Mouse (Mus musculus): ENCODE results near the gene Snx29. TPM values are rescaled to one million over a fixed set of nuclear protein-coding genes. Genes with fewer than 3 reads are reported as not detected.

The Snx29 gene
- polyA plus RNA-seq, 1 experiment from 2014 or later, result 11.4 TPM

DNA sequence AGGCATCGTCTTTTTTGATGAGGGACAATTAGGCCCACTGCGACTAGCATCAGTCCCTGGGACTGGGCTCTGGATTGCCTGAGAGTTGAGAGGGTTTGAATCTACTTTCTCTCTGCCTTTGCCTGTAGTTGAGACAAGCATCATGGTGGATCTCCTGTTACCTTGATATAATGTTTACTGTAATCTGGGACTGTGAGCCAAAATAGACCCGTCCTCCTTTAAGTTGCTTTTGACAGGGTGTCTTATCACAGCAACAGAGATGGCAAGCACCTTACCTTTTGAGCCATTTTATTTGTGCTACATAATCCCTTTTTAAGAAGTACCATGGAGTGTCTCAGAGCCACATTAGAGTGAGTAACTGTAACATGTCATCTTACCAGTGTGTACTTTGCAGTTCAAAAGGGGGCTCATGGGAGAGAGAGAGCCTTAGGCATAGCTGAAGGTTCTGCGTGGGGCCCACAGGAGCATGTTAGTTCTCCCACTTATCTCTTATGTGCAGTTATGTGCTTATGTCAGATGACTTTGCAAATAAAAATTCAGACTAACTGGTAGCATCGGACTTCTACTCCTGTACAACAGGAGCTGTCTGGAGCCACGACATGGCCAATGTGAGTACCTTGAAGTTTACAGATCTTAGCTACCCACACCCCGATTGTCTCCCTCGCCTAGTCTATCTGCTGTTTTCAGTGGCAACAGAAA is 261.4 kb downstream of the Snx29 start:
- Histone ChIP-seq H3K4me1 (replicated peaks; ENCODE audit: control insufficient read depth, insufficient read depth, low read length) (peaks cover 6% of the 10 kb centered on the region; the same call in 1 of the 2 replicates), H3K4me3 (ENCODE audit: low read length) (no peak overlapping the region), H3K9me3 (ENCODE audit: control insufficient read depth, low read length) (no peaks in the 10 kb centered on the region), H3K27ac (ENCODE audit: low read length) (no peak overlapping the region), H3K27me3 (ENCODE audit: control insufficient read depth, insufficient read depth, low read depth, low read length) (no peaks in the 10 kb centered on the region), H3K4me2 (ENCODE audit: low read depth, low read length) (no peak overlapping the region), H3K9ac (ENCODE audit: low read length) (no peak overlapping the region), H3K36me3 (ENCODE audit: control insufficient read depth, insufficient read depth, low read length) (no peaks in the 10 kb centered on the region)
- no peak for ATAC-seq (ENCODE audit: low read depth)
- 76% methylated on average over 8 of the region's 8 CpGs for WGBS

DNA sequence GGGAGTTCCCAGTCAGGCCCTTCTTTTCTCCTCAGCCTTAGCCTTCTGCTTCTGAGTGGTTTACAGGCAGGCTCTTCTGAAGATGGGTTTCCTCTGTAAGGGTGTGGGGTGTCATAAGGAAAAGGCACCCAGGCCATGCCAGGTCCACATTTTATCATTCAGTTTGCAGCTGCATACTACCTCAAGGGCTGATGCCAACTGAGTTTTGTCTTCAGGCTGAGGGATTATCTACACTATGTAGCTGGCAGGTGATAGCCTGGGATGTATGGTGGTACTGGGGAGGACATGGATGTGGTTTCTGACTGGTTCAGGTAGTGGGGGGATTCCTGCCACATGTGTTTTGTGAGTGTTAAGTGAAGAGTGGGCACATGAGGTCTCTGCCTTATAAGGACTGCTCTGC is 266.0 kb downstream of the Snx29 start:
- Histone ChIP-seq H3K4me3 (ENCODE audit: low read length) (no peak overlapping the region), H3K4me1 (replicated peaks; ENCODE audit: control insufficient read depth, insufficient read depth, low read length) (no peaks in the 10 kb centered on the region), H3K9me3 (ENCODE audit: control insufficient read depth, low read length) (no peaks in the 10 kb centered on the region), H3K27ac (ENCODE audit: low read length) (no peak overlapping the region), H3K9ac (ENCODE audit: low read length) (no peak overlapping the region), H3K27me3 (ENCODE audit: control insufficient read depth, insufficient read depth, low read depth, low read length) (no peaks in the 10 kb centered on the region), H3K4me2 (ENCODE audit: low read depth, low read length) (no peak overlapping the region), H3K36me3 (ENCODE audit: control insufficient read depth, insufficient read depth, low read length) (no peaks in the 10 kb centered on the region)
- no peak for ATAC-seq (ENCODE audit: low read depth)

DNA sequence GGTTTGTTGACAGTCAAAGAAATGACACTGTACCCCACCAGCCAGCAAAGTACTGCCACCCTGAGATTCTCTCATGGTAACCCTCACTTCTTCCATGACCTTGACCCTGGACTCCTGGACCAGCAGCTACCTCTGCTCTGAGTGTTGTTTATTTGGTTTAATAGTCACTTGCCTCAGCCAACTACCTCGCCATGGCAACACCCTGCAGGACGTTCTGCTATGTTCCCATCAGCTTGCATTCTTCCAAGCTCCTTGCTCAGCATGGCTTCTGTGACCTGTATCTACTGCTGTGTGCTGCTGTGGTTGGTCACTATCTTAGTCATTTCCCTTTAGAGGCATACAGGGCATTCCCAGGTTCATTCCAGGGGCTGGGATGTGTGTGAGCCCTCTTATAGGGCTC is 266.6 kb downstream of the Snx29 start:
- no peak overlapping the region for H3K9ac ChIP-seq (ENCODE audit: low read length)
- ATAC-seq (ENCODE audit: low read depth), result peak; percentile 38; the same call in 1 of the 2 replicates
- no peaks in the 10 kb centered on the region for H3K27me3 ChIP-seq (ENCODE audit: control insufficient read depth, insufficient read depth, low read depth, low read length)
- H3K4me2 ChIP-seq (ENCODE audit: low read depth, low read length), result no peak overlapping the region
- H3K27ac ChIP-seq (ENCODE audit: low read length), result no peak overlapping the region
- H3K4me1 ChIP-seq (replicated peaks; ENCODE audit: control insufficient read depth, insufficient read depth, low read length), result no peaks in the 10 kb centered on the region
- no peaks in the 10 kb centered on the region for H3K36me3 ChIP-seq (ENCODE audit: control insufficient read depth, insufficient read depth, low read length)
- WGBS, result 37% methylated on average over 2 of the region's 2 CpGs
- no peak overlapping the region for H3K4me3 ChIP-seq (ENCODE audit: low read length)
- no peaks in the 10 kb centered on the region for H3K9me3 ChIP-seq (ENCODE audit: control insufficient read depth, low read length)

DNA sequence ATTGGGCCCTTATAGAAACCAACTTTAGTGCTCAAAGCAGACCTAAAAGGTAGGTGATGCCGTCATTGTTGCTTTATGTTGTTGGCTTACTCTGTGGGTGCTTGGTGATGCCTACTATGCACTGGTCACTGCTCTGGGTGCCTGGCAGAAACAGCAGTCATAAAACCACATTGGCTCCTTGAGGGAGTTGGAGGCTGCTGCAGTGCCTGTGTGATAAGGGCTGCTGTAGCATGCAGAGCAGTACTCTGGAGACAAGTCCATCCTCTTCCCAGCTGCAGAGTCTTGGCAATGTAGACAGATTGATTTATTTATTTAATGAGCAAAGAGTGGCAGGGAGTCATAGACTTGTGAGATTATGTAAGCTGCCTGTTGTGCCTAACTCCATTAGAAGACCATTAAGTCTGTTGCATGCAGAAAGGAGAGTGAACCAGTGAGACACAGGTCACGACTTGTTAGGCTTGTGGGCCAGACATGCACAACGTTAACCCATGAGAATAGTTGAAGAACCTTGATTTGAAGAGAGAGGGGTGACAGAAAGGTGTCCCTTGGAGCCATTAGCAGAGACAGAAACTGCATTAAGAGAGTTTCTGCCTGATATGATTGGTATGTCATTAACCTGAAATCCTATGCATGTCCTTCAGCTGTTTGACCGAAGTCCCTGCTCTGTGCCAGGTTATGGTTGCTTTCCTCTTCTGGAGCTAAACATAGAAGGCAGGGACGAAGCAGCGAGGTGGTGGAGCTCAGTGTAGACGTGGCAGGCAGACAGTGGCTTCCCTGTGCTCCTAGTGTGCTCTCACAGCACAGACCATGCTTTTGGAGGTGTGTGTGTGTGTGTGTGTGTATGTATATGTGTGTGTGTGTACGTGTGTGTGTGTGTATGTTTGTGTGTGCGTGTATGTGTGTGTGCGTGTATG is 267.3 kb downstream of the Snx29 start:
- WGBS, result 70% methylated on average over 10 of the region's 10 CpGs
- Histone ChIP-seq H3K4me3 (ENCODE audit: low read length) (no peak overlapping the region), H3K9ac (ENCODE audit: low read length) (no peak overlapping the region), H3K27ac (ENCODE audit: low read length) (no peak overlapping the region), H3K36me3 (ENCODE audit: control insufficient read depth, insufficient read depth, low read length) (no peaks in the 10 kb centered on the region), H3K27me3 (ENCODE audit: control insufficient read depth, insufficient read depth, low read depth, low read length) (no peaks in the 10 kb centered on the region), H3K9me3 (ENCODE audit: control insufficient read depth, low read length) (no peaks in the 10 kb centered on the region), H3K4me1 (replicated peaks; ENCODE audit: control insufficient read depth, insufficient read depth, low read length) (no peaks in the 10 kb centered on the region), H3K4me2 (ENCODE audit: low read depth, low read length) (no peak overlapping the region)
- 0 out of 2 replicates have a peak, but pooled peaks have one; percentile 23 for ATAC-seq (ENCODE audit: low read depth)

DNA sequence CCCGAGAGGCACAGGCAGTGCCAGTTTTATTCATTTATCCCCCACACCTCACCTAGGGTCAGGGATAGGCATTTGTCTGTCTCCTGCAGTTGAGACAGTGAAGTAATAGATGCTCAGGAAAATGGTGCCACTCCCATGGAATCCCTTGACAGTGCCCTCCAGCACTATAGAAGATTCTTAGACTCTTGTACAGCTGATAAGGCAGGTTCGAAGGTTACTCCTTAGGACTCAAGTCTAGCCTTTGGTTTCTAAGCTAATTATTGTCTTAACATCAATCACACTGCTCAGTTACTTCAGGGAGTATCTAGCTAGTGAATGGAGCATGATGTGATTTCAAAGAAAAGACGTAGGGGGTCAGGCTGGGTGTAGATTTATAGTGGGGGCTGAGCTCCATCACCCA is 273.9 kb downstream of the Snx29 start:
- WGBS, result 75% methylated on average over 3 of the region's 3 CpGs
- H3K4me3 ChIP-seq (ENCODE audit: low read length), result no peak overlapping the region

DNA sequence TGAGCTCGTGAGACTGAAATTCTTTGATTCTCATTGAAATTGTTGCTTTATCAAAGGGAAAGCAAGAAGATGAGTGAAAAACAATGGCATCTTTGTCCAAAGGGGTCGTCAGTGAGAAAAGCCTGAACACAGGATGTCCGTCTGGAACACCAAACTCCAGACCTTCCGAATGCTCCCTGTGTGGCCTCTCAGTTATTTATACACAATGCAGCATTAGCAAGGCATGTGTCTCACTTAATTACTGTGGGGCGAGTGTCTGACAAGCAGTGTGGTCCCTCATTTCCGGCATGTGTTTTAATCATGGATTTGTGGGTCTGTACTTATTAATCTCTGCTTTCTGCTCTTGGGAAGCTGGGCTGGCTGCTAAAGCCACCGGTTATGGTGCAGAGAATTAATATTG is 275.1 kb downstream of the Snx29 start:
- 39% methylated on average over 7 of the region's 7 CpGs for WGBS
- no peak overlapping the region for H3K4me3 ChIP-seq (ENCODE audit: low read length)
- H3K27me3 ChIP-seq (ENCODE audit: control insufficient read depth, insufficient read depth, low read depth, low read length), result no peaks in the 10 kb centered on the region
- peaks cover 6% of the 10 kb centered on the region; the same call in 1 of the 2 replicates for H3K4me1 ChIP-seq (replicated peaks; ENCODE audit: control insufficient read depth, insufficient read depth, low read length)
- no peak overlapping the region for H3K27ac ChIP-seq (ENCODE audit: low read length)
- no peaks in the 10 kb centered on the region for H3K36me3 ChIP-seq (ENCODE audit: control insufficient read depth, insufficient read depth, low read length)
- no peak overlapping the region for H3K4me2 ChIP-seq (ENCODE audit: low read depth, low read length)
- no peak overlapping the region for H3K9ac ChIP-seq (ENCODE audit: low read length)
- ATAC-seq (ENCODE audit: low read depth), result peak; percentile 56; the same call in 1 of the 2 replicates
- H3K9me3 ChIP-seq (ENCODE audit: control insufficient read depth, low read length), result no peaks in the 10 kb centered on the region

More for the DNA sequence above, 273.9 kb downstream of the Snx29 start:
- Histone ChIP-seq H3K9ac (ENCODE audit: low read length) (no peak overlapping the region), H3K36me3 (ENCODE audit: control insufficient read depth, insufficient read depth, low read length) (no peaks in the 10 kb centered on the region), H3K9me3 (ENCODE audit: control insufficient read depth, low read length) (no peaks in the 10 kb centered on the region), H3K4me2 (ENCODE audit: low read depth, low read length) (no peak overlapping the region), H3K27ac (ENCODE audit: low read length) (no peak overlapping the region), H3K4me1 (replicated peaks; ENCODE audit: control insufficient read depth, insufficient read depth, low read length) (peaks cover 6% of the 10 kb centered on the region; the same call in 1 of the 2 replicates), H3K27me3 (ENCODE audit: control insufficient read depth, insufficient read depth, low read depth, low read length) (no peaks in the 10 kb centered on the region)
- no peak for ATAC-seq (ENCODE audit: low read depth)

DNA sequence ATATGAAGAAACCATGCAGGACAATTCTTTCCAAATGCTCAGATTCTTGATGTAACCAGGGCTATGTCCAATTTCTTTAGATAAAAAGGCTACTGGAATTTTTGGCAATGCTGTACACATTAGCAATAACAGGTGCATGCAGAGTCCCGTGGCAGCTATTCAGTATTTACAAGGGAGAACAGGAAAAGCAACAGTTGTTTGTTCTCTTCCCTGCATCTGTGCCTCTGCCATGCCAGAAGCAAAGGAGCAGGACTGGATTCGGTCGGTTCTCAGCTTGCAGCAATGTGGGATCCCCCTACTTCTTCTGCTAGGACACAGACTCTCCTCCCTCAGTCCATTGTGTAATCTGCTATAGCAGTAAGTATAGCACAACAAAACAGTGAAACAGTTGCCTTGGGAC is 276.8 kb downstream of the Snx29 start:
- Histone ChIP-seq H3K4me3 (ENCODE audit: low read length) (no peak overlapping the region), H3K27me3 (ENCODE audit: control insufficient read depth, insufficient read depth, low read depth, low read length) (no peaks in the 10 kb centered on the region), H3K9ac (ENCODE audit: low read length) (no peak overlapping the region), H3K4me2 (ENCODE audit: low read depth, low read length) (no peak overlapping the region), H3K27ac (ENCODE audit: low read length) (no peak overlapping the region), H3K4me1 (replicated peaks; ENCODE audit: control insufficient read depth, insufficient read depth, low read length) (peaks cover 6% of the 10 kb centered on the region; the same call in 1 of the 2 replicates), H3K36me3 (ENCODE audit: control insufficient read depth, insufficient read depth, low read length) (no peaks in the 10 kb centered on the region), H3K9me3 (ENCODE audit: control insufficient read depth, low read length) (no peaks in the 10 kb centered on the region)
- WGBS, result 63% methylated on average over 3 of the region's 3 CpGs
- ATAC-seq (ENCODE audit: low read depth), result no peak

DNA sequence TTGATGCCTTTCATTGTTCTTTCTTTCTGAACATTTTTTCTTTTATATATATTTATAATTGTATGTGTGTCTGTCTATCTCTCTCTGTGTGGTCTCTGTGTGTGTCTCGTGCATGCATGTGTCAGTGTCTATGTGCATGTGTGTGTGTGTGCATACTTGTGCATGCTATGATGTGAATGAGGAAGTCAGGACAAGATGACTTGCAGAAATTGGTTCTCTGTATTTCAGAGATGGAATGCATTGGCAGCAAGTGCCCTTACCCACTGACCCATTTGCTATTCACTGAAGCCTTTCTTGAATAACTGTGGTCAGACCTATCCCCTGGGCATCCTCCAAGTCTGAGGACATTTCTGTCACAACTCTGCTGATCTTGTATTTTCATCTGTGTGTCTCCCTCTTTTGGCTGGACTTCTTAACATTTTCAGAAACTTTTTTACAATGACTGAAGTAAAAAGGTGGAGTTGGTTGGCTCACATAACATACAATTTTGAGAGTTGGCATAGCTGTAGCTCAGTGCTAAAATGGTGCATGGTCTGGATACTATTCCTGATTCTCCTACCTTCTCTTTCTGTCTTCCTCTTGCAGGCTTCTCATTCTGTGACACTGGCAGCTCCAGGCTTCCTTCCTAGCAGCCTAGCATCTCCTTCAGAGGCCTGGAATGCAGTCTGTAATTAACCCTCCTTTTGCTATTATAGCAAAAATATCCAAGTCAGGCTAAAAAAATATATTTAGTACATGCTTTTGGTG is 278.8 kb downstream of the Snx29 start:
- Histone ChIP-seq H3K4me2 (ENCODE audit: low read depth, low read length) (no peak overlapping the region), H3K27ac (ENCODE audit: low read length) (no peak overlapping the region), H3K27me3 (ENCODE audit: control insufficient read depth, insufficient read depth, low read depth, low read length) (no peaks in the 10 kb centered on the region), H3K9me3 (ENCODE audit: control insufficient read depth, low read length) (no peaks in the 10 kb centered on the region), H3K9ac (ENCODE audit: low read length) (no peak overlapping the region), H3K4me3 (ENCODE audit: low read length) (no peak overlapping the region), H3K36me3 (ENCODE audit: control insufficient read depth, insufficient read depth, low read length) (no peaks in the 10 kb centered on the region), H3K4me1 (replicated peaks; ENCODE audit: control insufficient read depth, insufficient read depth, low read length) (peaks cover 6% of the 10 kb centered on the region; the same call in 1 of the 2 replicates)
- 79% methylated on average over 1 of the region's 1 CpGs for WGBS
- no peak for ATAC-seq (ENCODE audit: low read depth)
